Mouse (Mus musculus) frontal cortex, postnatal 10 days (tissue): ENCODE data around the gene Zfp362.

ENCODE experiments used
- DNase-seq, 2 experiments: peaks; one replicate each; pipeline ENCODE4 v3.0.0; 2022; ENCODE audit warnings: low spot score in 2 of 2, mixed read lengths in 1 of 2

Zfp362 gene

DNA sequence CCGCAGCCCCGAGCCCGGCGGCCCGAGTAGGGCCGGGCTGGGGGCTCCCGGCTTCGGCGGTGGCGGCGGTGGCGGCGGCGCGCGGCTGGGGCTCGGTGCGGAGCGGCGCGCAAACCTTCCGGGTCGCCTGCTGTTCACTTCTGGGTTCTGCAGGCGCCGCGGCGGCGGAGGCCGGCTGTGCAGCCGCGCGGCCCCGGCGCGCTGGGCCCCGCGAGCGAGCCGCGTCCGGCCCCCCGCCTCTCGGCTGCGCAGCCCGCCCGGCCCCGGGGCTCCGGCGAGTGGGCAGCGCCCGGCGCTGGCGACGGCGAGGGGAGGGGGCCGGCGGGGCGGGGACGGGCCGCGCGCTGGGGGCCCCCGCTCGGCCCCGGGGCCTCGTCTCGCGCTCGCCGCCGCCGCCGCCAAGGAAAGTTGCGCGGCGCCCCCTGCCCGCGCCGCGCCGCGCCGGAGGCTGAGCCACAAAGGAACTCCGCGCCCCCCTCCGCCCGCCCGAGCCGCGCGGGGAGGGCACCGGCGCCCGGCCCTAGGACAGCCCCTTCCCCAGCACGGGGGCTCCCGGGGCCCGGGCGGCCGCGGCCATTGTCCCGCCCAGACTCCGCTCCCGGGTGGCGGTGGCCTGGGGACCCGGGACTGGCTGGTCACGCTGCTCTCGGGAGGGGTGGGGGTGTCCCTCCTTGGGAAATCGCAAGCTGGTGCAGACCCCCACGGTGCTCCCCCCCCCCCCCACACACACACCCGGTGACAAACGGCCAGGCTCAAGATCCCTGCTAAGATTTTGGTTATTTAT, at the start of gene Zfp362:
Gene Zfp362 (minus strand): TSS at position 3 of the 784 bp plus-strand sequence.
- peak in 1 of 2 experiments; percentile 51 for DNase-seq

DNA sequence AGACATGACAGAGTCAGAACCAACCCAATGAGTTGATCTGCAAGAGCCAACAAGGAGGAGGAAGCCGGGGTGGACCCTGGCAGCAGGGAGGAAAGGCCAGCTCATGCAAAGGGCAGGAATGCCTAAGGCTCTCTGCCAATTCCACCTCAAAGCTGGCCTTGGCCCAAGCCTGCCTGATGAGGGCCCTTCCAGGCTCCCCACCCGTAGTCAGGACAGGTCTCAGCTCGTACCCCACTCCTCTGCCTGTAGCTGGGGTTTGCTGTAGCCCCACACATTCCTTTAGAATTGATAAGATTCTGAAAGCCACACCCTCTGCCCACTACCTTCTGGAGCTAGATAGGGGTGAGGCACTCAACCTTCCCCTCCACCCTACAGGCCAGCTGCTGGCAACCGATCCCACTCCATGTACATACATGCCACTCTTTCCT, 49.8 kb upstream of the Zfp362 start:
- DNase-seq = no peak

DNA sequence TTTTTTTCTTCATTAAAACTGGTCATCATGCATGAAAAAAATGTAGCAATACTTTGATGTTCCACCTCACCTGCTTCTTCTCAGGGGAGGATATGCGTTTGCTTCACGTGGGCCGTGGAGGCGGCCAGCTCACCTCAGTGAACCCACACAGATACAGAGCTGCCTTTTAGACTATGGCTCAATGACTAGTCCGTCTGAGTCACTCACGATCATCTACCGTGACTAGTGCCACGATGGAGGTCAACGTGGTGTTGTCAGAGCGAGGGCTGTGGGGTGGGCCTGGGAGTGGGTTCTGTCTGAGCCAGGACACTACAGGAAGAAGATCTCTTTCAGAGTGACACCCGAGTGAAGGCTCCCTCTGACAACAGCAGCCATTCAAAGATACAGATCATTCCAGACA, 47.3 kb upstream of the Zfp362 start:
- DNase-seq = no peak

DNA sequence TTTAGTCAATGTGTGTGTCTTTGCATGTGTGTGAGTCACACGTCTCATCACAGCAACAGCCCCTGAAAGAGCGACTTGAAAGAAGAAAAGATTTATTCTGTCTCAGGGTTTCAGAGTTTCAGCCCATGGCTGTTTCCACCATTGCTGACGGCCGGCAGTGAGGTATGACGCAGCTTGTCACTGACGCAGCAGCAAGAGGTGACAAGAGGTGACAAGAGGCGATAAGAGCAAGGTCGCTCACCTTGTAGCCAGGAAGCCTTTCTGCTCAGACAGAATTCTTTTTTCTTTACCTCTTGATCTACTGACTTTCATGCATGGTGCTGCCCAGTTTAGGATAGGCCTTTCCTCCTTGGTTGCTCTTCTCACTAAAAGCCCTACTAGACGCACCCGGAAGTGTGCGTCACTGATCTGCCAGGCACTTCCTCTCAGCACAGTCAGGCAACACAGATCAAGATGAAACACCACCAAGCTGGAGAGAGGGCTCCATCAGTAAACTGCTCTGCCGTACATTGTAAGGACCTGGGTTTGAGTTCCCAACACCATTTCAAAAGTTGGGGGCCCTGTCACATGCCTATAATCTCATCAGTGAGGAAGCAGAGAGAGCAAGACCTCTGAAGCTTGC, 46.5 kb upstream of the Zfp362 start:
- no peak for DNase-seq

DNA sequence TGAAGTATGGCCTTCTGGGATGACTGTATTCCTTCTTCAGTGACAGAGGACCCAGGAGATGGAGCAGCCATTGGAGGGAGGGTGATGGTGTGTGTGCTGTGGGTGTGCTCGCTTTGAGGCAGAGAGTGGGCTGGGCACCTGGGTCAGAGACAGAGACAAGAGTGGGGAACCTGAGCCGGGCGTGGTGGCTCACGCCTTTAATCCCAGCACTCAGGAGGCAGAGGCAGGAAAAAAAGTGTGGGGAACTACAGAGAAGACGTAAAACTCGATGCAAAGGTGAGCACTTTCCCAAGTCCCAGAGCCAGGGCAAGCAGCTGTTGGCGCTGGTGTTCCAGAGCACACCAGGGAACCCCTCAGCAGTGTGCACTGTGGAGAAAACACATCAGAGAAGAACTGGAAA, 43.8 kb upstream of the Zfp362 start:
- DNase-seq = no peak

DNA sequence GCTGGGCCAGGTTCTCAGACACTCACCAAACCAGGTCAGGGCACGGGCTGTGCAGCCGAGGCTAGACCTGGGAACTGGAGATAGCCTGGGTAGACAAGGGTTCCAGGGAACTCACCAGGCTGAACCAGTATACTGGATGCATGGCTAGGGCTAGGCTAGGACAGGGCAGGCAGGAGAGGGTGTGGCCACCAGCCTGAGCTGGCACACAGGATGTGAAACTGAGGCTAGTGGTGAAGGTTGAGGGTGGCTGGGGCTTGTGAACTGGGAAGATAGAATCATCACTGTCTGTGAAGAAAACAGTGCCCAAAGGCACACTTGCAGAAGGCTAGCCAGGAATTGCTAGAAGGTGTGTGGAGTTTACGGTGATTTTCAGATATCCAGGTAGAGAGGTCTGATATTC, 43.1 kb upstream of the Zfp362 start:
- DNase-seq = no peak

DNA sequence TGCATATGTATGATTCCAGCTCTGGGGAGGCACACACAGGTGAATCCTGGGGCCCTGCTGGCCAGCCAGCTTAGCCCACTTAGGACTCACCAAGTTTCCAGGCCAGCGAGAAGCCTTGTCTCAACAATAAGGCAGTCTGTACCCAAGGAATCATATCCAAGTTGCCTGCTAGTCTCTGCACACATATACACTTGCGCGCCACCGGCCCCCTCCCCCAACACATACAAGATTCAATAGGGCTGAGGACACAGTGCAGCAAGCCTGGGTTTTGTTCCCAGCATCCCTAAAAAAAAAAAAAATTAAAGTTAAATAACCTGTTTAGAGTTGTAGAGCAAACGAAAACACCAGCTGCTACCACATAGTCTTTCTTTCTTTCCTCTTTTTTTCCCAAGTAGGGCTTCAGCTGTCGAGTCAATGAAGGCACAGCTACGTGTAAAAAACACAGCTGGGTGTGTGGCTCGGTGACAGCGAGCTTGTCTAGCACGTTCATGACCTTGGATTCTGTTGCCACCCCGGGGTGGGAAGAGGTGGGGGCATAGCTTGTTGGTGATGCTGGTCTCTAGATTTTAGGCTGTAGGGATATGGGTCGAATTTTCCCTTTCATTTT, 39.6 kb upstream of the Zfp362 start:
- DNase-seq = no peak

DNA sequence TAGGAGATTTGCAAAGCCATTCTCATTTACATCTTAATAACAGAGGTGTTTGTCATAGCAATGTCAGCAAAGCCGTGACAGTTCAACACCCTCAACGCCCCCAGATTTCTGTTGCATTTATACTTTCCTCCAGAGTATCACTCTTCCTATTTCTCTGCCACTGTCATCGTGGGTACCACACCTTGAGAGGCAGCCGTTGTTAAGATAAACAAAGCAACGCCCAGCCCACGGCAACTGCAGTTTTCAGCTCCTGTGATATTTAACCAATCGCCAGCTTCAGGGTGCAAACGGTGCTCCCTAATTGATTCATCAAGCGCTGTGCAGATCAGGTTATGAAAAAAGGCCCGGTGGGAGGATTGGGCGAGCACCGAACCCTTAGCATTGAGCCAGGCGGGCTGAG, 38.7 kb upstream of the Zfp362 start:
- no peak for DNase-seq

DNA sequence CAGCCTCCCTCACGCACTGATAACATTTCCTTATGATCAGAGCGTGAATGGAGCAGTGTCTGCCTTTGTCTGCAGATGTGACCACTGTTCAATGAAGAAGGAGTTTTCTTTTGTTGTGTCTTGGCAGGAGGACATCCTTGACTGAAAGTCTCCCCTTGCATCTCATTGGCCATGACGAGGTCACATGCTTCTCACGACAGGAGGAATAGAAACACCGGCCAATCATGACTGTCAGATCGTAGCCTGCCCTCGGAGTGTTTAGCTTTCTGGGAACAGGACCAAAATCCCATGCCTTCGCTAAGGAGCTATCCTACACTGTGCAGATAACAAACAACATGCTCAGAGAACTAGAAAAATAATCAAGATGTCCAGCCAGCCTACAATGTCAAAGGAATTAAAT, 35.4 kb upstream of the Zfp362 start:
- DNase-seq = no peak

DNA sequence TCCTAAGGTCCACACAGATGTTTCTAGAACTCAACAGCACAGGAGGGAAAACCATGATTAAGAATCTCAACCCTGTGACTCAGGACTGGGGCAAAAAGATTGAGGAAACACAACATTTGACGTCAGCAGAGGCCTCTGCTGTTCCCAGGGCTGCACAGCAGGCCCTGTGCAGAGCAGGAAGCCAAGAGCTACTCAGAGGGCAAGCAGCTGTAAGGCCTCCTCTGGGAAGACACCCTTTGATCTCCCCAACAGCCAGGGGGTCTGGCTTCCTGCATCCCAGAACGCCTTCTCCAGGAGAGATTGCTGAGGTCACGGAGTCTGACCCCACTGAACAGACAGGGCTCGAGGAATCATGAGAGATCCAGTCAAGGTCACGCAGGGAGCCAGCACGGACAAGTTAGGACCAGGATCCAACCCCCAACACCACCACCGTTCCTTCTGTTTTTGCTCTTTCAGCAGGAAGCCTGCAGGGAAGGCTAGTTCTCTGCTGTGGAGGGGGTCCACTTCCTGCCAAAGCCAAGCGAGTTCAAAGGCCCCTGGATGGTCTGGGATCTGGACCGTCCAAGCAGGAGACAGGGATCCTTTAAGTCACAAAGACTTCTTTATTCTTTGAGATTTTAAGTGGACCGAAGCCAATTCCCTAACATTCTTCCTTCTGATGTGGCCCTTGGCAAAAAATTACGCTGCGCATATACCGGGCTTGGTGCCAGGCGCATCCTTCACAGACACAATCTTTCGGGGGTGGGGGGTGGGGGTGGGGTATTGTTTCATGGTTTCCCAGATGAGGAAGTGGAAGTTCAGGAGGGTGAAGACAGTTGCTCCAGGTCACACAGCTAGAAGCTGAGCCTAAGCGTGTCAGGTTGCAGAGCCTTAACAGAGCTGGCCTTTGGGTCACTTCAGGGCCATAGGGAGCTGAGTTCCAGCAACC, 34.2 kb upstream of the Zfp362 start:
- DNase-seq = peak in 1 of 2 experiments; percentile 29

DNA sequence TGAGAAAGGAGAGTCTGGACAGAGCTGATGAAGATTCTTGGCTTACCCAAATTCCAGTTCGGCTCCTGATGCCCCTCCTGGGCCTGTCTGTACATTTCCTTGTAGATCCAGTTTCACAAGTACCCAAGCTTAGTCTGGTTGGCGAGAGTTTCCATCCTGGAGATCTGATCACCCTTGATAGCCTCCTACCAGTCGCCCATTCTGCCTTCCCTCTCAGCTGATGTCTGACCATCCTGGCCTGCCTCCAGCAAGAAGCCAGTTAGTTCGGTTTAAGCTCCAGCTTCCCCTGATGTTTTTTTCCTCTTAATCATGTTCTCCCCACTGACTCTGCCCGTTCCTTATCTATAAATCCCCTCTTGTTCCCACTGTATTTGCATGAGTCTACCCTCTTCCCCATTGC, 32.4 kb upstream of the Zfp362 start:
- DNase-seq = no peak

DNA sequence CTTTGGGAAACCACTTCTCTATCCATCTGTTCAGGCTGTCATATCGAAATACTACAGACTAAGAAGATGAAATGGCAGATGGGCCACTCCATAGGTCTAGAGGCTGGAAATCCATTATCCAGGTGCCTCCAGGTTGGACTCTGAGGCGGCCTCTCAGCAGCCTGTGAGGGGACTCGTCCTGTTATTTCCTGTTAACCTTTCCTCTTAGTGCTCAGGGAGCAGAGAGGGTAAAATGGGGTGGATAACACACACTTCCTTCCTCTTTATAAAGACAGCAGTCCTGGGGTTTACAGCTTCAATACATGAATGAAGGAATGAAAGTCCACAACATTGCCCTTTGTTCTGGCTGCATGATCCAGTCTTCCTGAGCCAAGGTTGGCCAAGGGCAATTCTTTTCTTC, 18.3 kb upstream of the Zfp362 start:
- no peak for DNase-seq

DNA sequence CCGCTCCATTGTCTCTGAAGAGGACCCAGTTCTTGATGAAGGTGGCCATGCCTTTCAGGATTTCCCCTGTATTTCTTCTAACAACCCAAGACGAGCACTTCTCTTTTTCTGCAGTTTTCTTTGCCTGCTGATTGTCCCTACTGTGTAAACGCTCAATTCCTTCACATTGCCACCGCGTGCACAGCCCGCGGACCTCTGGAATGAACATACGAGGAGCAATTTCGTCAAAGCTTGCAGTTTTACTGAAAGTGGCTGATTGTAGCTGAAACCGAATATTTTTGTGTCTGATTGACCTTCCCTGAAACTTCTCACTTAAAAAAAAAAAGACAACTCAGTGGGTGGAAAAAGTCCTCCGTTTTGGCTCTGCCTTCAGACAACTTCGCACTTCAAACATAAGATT, 14.7 kb upstream of the Zfp362 start:
- DNase-seq = no peak

DNA sequence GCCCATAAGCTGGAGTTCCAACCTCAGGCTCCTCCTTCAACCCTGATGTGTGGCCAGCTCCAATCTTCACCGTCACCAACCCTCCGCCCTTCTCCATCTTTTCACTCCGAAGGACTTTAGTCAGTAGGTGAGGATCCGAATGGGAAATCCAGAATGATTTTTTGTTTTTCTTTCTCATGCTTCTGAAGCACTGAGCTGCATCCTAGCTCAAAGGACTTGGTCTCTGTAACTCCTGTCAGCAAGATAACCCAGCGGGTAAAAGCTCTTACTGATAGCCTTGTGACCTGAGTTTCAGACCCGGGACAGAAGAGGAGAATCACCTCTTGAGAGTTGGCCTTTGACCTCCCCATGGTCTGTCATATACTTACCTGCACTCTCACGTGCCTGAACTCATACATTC, 11.2 kb upstream of the Zfp362 start:
- DNase-seq = no peak

DNA sequence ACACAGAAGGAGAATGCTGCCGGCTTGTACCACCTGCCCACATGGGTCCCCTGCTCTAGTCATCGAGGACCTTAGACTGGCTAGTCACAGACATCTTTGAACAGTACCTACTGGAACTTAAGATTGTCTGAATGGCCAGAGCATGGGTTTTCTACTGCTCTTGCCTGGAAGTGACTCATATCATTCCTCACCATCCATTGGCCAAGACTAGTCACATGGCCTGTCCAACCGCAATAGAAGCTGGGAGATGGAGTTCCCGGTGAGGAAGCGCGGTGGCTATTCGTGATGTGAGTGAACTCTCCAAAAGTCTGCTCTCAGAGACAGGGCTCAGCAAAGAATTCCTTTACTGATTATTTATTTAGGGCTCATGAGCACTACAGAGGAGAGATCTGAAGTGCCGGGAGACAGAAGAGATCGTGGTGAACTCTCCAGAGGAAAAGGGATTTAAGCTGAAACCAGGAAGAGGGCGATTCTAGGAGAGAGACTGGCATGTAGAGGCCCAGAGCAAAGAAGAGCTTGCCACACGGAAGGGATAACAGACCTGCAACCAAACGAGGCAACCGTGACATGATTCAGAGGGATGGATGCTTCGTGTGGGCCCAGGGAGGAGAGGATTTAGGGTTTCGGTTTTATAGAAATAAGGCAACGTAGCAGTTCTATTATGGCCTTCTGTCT, 5.7 kb upstream of the Zfp362 start:
- peak; percentile 79 to 80 for DNase-seq

DNA sequence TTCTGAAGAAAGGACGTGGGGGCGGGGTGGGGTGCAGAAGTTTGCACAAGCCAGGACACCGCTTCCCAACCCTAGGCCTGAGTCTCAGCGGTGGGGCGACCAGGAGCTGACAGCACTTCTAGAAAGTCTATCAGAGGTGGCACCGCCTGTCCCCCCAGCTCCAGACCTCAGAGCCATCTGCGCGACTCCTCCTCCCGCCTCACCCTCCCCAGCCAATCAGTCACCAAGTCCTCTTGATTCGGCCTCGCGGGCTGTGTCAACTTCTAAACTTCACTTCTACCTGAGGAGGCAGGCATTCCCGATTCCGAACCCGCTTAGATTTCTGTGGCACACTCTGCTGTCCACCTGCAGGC, 958 bp upstream of the Zfp362 start:
- DNase-seq = no peak

DNA sequence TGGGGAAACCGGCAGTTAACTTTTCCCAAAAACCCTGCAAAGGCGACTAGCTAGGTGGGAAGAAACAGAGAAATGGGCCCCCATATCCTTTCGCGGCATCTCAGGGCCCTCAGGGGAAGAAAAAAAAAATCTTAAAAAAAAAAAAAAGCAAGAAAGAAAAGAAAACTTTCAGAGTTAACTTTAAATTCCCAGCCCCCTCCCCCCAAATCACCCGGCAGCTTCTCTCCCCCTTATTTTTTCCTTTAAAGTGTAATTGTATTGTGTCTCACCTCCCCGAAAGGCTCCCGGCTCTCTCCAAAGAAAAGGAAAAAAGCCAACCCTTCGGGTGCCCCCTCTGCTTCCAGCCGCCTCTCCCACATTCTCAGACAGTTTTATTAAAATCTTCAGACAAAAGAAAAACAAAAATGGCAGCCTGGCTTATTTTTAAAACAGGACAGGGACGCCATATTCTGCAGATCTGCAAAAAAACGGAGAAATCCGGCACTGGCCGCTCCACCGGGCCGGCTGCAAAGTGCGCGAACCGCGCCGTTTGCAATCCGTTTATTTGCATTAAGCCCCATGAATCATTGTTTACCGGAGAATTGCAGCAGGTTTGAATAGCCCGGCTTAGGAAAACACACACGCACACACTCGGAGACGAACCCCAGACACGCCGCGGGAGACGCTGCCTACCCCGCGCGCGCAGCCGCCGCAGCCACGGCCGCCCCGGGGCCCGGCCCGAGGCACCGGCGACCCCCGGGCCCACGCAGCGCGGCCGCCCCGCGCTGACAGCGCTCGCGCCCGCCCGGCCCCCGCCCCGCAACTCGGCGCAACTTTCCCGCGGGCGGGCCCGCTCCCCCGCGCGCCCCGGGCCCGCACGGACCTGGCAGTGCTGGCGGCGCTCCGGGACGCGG, 449 bp downstream of the Zfp362 start:
- no peak for DNase-seq

DNA sequence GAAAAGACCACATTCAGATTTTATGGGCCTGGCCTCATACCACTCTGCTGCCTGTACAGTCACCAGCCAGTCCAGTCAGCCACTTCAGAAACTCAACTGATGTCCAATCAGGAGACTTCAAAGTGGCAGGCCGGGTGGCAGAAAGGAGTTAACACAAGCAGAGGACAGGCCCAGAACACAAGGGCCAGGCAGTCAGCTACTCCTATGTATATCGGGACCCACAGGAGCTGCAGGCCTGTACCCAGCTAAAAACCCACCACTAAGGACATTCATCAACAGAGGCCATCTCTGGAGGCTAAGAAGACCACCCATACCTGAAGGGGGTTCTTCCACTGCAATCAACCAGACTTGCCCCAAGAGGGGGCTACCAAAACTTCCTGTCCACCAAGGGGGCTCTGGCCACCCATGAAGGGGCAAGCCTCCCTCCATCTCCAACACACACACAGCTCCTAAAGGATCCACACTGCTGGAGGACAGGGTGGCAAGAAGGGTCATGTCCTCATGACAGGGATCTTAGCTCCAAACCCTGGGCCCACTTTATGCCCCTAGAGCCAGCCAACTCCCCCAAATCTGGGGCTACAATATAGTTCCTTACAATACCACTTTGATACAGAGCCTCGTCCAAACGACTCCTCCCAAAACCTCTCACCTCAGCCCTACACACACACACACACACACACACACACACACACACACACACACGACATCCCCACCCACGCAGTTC, 1.3 kb downstream of the Zfp362 start:
- DNase-seq = no peak

DNA sequence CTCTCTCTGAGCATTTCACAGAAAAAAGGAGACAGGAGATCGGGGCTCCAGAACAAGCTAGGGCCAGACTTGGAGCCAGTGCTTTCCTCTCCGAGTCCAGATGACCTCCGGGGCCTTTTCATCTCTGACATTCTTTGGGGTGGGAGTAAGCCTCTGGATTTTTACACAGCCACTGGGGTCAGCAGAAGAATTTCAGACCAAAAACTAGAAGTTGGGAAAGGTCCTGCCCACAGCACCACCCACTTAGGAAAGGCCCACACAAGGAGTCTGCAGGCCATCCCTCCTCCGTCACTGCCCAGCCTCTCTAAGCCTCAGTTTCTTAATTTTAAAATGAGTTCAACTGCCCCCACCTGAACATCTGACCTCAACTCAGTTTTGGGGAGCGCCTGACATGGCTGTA, 2.3 kb downstream of the Zfp362 start:
- DNase-seq = no peak
